Comparison of ENCODE assay signal across 25 mouse cellular contexts in the genomic region with DNA sequence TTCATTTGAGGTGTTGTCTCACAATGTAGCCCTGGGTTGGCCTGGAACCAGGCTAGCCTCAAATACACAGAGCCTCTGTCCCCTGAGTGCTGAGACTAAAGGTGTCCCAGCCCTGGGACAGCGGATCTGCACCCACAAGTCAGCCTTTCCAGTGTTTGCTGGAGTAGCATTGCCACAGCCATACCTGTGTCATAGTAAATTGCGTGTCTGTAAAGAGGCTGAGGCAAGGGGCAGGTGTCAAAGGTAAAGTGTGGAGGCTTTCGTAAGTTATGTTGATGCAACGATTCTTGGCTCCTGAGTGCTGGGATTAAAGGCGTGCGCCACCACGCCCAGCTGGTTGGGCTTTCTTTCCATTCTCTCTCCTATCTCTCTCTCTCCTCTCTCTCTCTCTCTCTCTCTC. TPM values are rescaled to one million over a fixed set of nuclear protein-coding genes. Genes with fewer than 3 reads are reported as not detected.
DNase-seq lines count a peak whose midpoint lies in the region; ATAC-seq lines count a peak whose summit lies in the region.
"Had no signal": no experiment of that assay in that cellular context is flagged by ENCODE, and none has a peak within 500 bp of the region (broad histone marks: within the 10 kb centered on the region; RNA-seq: fewer than 3 reads in every experiment).

No protein-coding gene starts in this region.

- no peak overlapping the region for H3K27ac ChIP-seq in liver, embryonic 16.5 days (ENCODE audit: low read length)
- H3K27ac ChIP-seq in liver, embryonic 12.5 days = no peak overlapping the region
- no peak overlapping the region for H3K27ac ChIP-seq in intestine, embryonic 16.5 days (ENCODE audit: low read length)
- H3K27ac ChIP-seq: embryonic facial prominence, embryonic 12.5 days; forebrain, embryonic 12.5 days; hindbrain, embryonic 13.5 days had no signal

- peak; percentile 54 for DNase-seq in heart, adult 11 months
- DNase-seq in heart, adult 9 months (ENCODE audit: low spot score in 2 of 2) = no peak
- peak; percentile 69 for DNase-seq in yolk sac, embryonic 10.5 days (ENCODE audit: low spot score)
- DNase-seq in layer of hippocampus, adult 9-10 months (ENCODE audit: low spot score) = no peak
- DNase-seq: adrenal gland, postnatal 10 days; B cell, adult 2 months; cerebellum, adult 11 months; cerebellum, adult 8-10 months; cerebellum, postnatal 25 days; gastrocnemius, postnatal 14 days; heart, postnatal 14 days had no signal

- no peak overlapping the region for H3K9ac ChIP-seq in liver, embryonic 16.5 days (ENCODE audit: low read depth, low read length)
- H3K9ac ChIP-seq in liver, embryonic 12.5 days = no peak overlapping the region
- no peak overlapping the region for H3K9ac ChIP-seq in intestine, embryonic 16.5 days (ENCODE audit: low read depth, low read length)
- H3K9ac ChIP-seq: embryonic facial prominence, embryonic 12.5 days; forebrain, embryonic 12.5 days; hindbrain, embryonic 13.5 days had no signal

- H3K27me3 ChIP-seq in liver, embryonic 16.5 days (ENCODE audit: control insufficient read depth, insufficient read depth, low read depth, low read length) = no peaks in the 10 kb centered on the region
- 0 out of 2 replicates have a peak, but pooled peaks cover 5% of the 10 kb centered on the region for H3K27me3 ChIP-seq in liver, embryonic 12.5 days (replicated peaks)
- no peaks in the 10 kb centered on the region for H3K27me3 ChIP-seq in intestine, embryonic 16.5 days (replicated peaks; ENCODE audit: control insufficient read depth, insufficient read depth, low read length)
- H3K27me3 ChIP-seq: embryonic facial prominence, embryonic 12.5 days; hindbrain, embryonic 13.5 days had no signal

- H3K36me3 ChIP-seq in liver, embryonic 16.5 days (ENCODE audit: control insufficient read depth, insufficient read depth) = no peaks in the 10 kb centered on the region
- no peaks in the 10 kb centered on the region for H3K36me3 ChIP-seq in liver, embryonic 12.5 days
- no peaks in the 10 kb centered on the region for H3K36me3 ChIP-seq in intestine, embryonic 16.5 days (ENCODE audit: control insufficient read depth, insufficient read depth, low read length)
- H3K36me3 ChIP-seq: embryonic facial prominence, embryonic 12.5 days; forebrain, embryonic 12.5 days; G1E; hindbrain, embryonic 13.5 days had no signal

- no peak overlapping the region for H3K4me2 ChIP-seq in liver, embryonic 16.5 days (ENCODE audit: low read depth, low read length)
- H3K4me2 ChIP-seq in liver, embryonic 12.5 days = no peak overlapping the region
- no peak overlapping the region for H3K4me2 ChIP-seq in intestine, embryonic 16.5 days (ENCODE audit: low read depth, low read length)
- H3K4me2 ChIP-seq: embryonic facial prominence, embryonic 12.5 days; forebrain, embryonic 12.5 days; hindbrain, embryonic 13.5 days had no signal

- H3K4me1 ChIP-seq in liver, embryonic 16.5 days (ENCODE audit: control insufficient read depth, low read depth, low read length) = peaks cover 22% of the 10 kb centered on the region
- peaks cover 30% of the 10 kb centered on the region for H3K4me1 ChIP-seq in liver, embryonic 12.5 days
- H3K4me1 ChIP-seq in intestine, embryonic 16.5 days (ENCODE audit: control insufficient read depth, insufficient read depth, low read length) = peaks cover 10% of the 10 kb centered on the region
- H3K4me1 ChIP-seq: embryonic facial prominence, embryonic 12.5 days; forebrain, embryonic 12.5 days; hindbrain, embryonic 13.5 days had no signal

- peak; percentile 50 for ATAC-seq in liver, embryonic 16.5 days (ENCODE audit: low read depth)
- ATAC-seq in liver, embryonic 12.5 days = no peak
- peak; percentile 54 for ATAC-seq in intestine, embryonic 16.5 days
- ATAC-seq: CD4-positive, CD25-positive, alpha-beta regulatory T cell, adult 4 months; forebrain, embryonic 16.5 days had no signal

- WGBS in liver, embryonic 16.5 days (ENCODE audit: insufficient replicate concordance) = 51% methylated on average over 7 of the region's 7 CpGs
- WGBS in liver, embryonic 12.5 days (ENCODE audit: insufficient replicate concordance) = 57% methylated on average over 7 of the region's 7 CpGs
- 50% methylated on average over 7 of the region's 7 CpGs for WGBS in intestine, embryonic 16.5 days

- no peak overlapping the region for H3K4me3 ChIP-seq in liver, embryonic 16.5 days (ENCODE audit: low read depth, low read length)
- H3K4me3 ChIP-seq in liver, embryonic 12.5 days = no peak overlapping the region
- no peak overlapping the region for H3K4me3 ChIP-seq in intestine, embryonic 16.5 days (ENCODE audit: low read length)
- H3K4me3 ChIP-seq: embryonic facial prominence, embryonic 12.5 days; forebrain, embryonic 12.5 days; hindbrain, embryonic 13.5 days had no signal

- no peaks in the 10 kb centered on the region for H3K9me3 ChIP-seq in liver, embryonic 16.5 days (replicated peaks; ENCODE audit: control insufficient read depth, low read length)
- H3K9me3 ChIP-seq in liver, embryonic 12.5 days (replicated peaks) = no peaks in the 10 kb centered on the region
- H3K9me3 ChIP-seq in intestine, embryonic 16.5 days (ENCODE audit: control insufficient read depth, low read length) = no peaks in the 10 kb centered on the region
- H3K9me3 ChIP-seq: embryonic facial prominence, embryonic 12.5 days; forebrain, embryonic 12.5 days; G1E; hindbrain, embryonic 13.5 days had no signal

RNA-seq across cellular contexts. Expression of a gene that starts 11.2 kb away (rescaled TPM):
- polyA plus RNA-seq in liver, embryonic 16.5 days (2015; fragmentation: Nextera tagmentation; extraction: Ambion mirVana) = 13.3 and 13.5 TPM in 2 replicates
- polyA plus RNA-seq in liver, embryonic 12.5 days (2016; fragmentation: Nextera tagmentation; extraction: Ambion mirVana) = 27.0 and 27.8 TPM in 2 replicates
- polyA plus RNA-seq in intestine, embryonic 16.5 days (2015; fragmentation: Nextera tagmentation; extraction: Ambion mirVana) = 35.9 and 36.6 TPM in 2 replicates

RNA-seq across cellular contexts. Expression of a gene that starts 18.9 kb away (rescaled TPM):
- 0.12 TPM in 2 replicates for polyA plus RNA-seq in liver, embryonic 16.5 days (2015; fragmentation: Nextera tagmentation; extraction: Ambion mirVana)
- polyA plus RNA-seq in liver, embryonic 12.5 days (2016; fragmentation: Nextera tagmentation; extraction: Ambion mirVana) = not detected in 2 replicates
- polyA plus RNA-seq in intestine, embryonic 16.5 days (2015; fragmentation: Nextera tagmentation; extraction: Ambion mirVana) = not detected in 2 replicates
- polyA plus RNA-seq: brain, embryonic 14.5 days; CD4-positive, CD25-positive, alpha-beta regulatory T cell, adult 4 months; cortical plate, adult 2 months; embryonic facial prominence, embryonic 12.5 days; forebrain, embryonic 12.5 days; forebrain, embryonic 16.5 days; frontal cortex, adult 2 months; G1E; heart, embryonic 14.5 days; hindbrain, embryonic 13.5 days had no signal

RNA-seq across cellular contexts. Expression of a gene that starts 23.1 kb away (rescaled TPM):
- 0.05 and 0.07 TPM in 2 replicates for polyA plus RNA-seq in liver, embryonic 16.5 days (2015; fragmentation: Nextera tagmentation; extraction: Ambion mirVana)
- 0.16 and 0.19 TPM in 2 replicates for polyA plus RNA-seq in liver, embryonic 12.5 days (2016; fragmentation: Nextera tagmentation; extraction: Ambion mirVana)
- not detected in 2 replicates for polyA plus RNA-seq in intestine, embryonic 16.5 days (2015; fragmentation: Nextera tagmentation; extraction: Ambion mirVana)
- polyA plus RNA-seq: CD4-positive, CD25-positive, alpha-beta regulatory T cell, adult 4 months; embryonic facial prominence, embryonic 12.5 days; forebrain, embryonic 12.5 days; G1E; heart, embryonic 14.5 days had no signal

RNA-seq across cellular contexts. Expression of a gene that starts 43.7 kb away (rescaled TPM):
- 15.2 and 17.0 TPM in 2 replicates for polyA plus RNA-seq in liver, embryonic 16.5 days (2015; fragmentation: Nextera tagmentation; extraction: Ambion mirVana)
- 21.2 and 22.2 TPM in 2 replicates for polyA plus RNA-seq in liver, embryonic 12.5 days (2016; fragmentation: Nextera tagmentation; extraction: Ambion mirVana)
- polyA plus RNA-seq in intestine, embryonic 16.5 days (2015; fragmentation: Nextera tagmentation; extraction: Ambion mirVana) = 27.6 and 28.4 TPM in 2 replicates

RNA-seq across cellular contexts. Expression of a gene that starts 44.0 kb away (rescaled TPM):
- not detected in 2 replicates for polyA plus RNA-seq in liver, embryonic 16.5 days (2015; fragmentation: Nextera tagmentation; extraction: Ambion mirVana)
- not detected in 2 replicates for polyA plus RNA-seq in liver, embryonic 12.5 days (2016; fragmentation: Nextera tagmentation; extraction: Ambion mirVana)
- not detected in 2 replicates for polyA plus RNA-seq in intestine, embryonic 16.5 days (2015; fragmentation: Nextera tagmentation; extraction: Ambion mirVana)
- polyA plus RNA-seq: cortical plate, adult 2 months; embryonic facial prominence, embryonic 12.5 days; forebrain, embryonic 12.5 days; forebrain, embryonic 16.5 days; G1E; gonadal fat pad, adult 2 months; hindbrain, embryonic 13.5 days had no signal

Comparison
In these comparisons a context has a peak if more than half of its experiments do, and no peak if none do; other contexts are left out.
1. DNase-seq: peak in heart, adult 11 months (single experiment) and yolk sac, embryonic 10.5 days (single experiment); none in heart, adult 9 months (0 of 2) and layer of hippocampus, adult 9-10 months (single experiment).